Mouse (Mus musculus) lung, embryonic 16.5 days (tissue): ENCODE results near the gene Ncan. TPM values are rescaled to one million over a fixed set of nuclear protein-coding genes. Genes with fewer than 3 reads are reported as not detected.
"Not testable (repeated sequence)": the region's sequence is repeated elsewhere in the genome, so short reads cannot be mapped to it uniquely, and the experiment has no call there.

ENCODE experiments used
- ATAC-seq: fragments of 200-750 bp; cut with Nextera tagmentation; 2 replicates; pipeline ENCODE4 v1.8.0; 2017; ENCODE audit warnings: low read depth, mild to moderate bottlenecking, moderate library complexity
- H3K27ac ChIP-seq: fragments of 300-500 bp; sonication (generic); 2 replicates; pipeline ENCODE4 v1.5.1; 2014; ENCODE audit warnings: mild to moderate bottlenecking, control low read depth, low read length
- H3K27me3 ChIP-seq: fragments of 300-500 bp; sonication (generic); 2 replicates; pipeline ENCODE4 v1.6.1; 2014; ENCODE audit warnings: low read depth, low read length, mixed read lengths; ENCODE audit not compliant: control insufficient read depth, insufficient read depth
- H3K36me3 ChIP-seq: fragments of 300-500 bp; sonication (generic); 2 replicates; pipeline ENCODE4 v1.6.1; 2014; ENCODE audit warnings: low read length; ENCODE audit not compliant: control insufficient read depth, insufficient read depth
- H3K4me1 ChIP-seq: fragments of 300-500 bp; sonication (generic); replicated peaks from 2 replicates; pipeline ENCODE4 v1.6.1; 2014; ENCODE audit warnings: low read length, mixed read lengths; ENCODE audit not compliant: control insufficient read depth, insufficient read depth
- H3K4me2 ChIP-seq: fragments of 300-500 bp; sonication (generic); 2 replicates; pipeline ENCODE4 v1.6.1; 2014; ENCODE audit warnings: low read depth, low read length, control low read depth
- H3K4me3 ChIP-seq: fragments of 300-500 bp; sonication (generic); 2 replicates; pipeline ENCODE4 v1.5.1; 2014; ENCODE audit warnings: mild to moderate bottlenecking, low read length, control low read depth
- H3K9ac ChIP-seq: fragments of 300-500 bp; sonication (generic); 2 replicates; pipeline ENCODE4 v1.6.1; 2014; ENCODE audit warnings: low read length, control low read depth
- H3K9me3 ChIP-seq: fragments of 300-500 bp; sonication (generic); 2 replicates; pipeline ENCODE4 v1.6.1; 2016; ENCODE audit warnings: low read length; ENCODE audit not compliant: control insufficient read depth
- WGBS: fragments of 180-500 bp; shearing (Covaris S2); extraction: QIAGEN DNeasy Blood & Tissue Kit; methylation state at CpG from one replicate; pipeline ENCODE4 v1.1.7; 2014; 5-methylcytosine and 5-hydroxymethylcytosine counted together
- microRNA-seq: library from miRNA; unstranded; fragments of <30 nt; microRNA quantifications from one replicate; pipeline ENCODE4, GENCODE M21; 2016
- polyA plus RNA-seq: library from polyadenylated mRNA; unstranded; fragments of >200 nt; fragmentation: Nextera tagmentation; extraction: Ambion mirVana; gene quantifications from 2 replicates; pipeline ENCODE4 v1.2.1, GENCODE M21; 2015

Gene Ncan
- polyA plus RNA-seq, 1 experiment from 2014 or later: 0.21 TPM

- peak overlapping the region; percentile 38; the same call in 1 of the 2 replicates for H3K4me3 ChIP-seq
Measured at GRCm38 (mm10) chr8:70073120-70073519, 47.6 kb downstream of the Ncan start.

GRCm38 (mm10) chr8:70072441-70073069, 48.1 kb downstream of the Ncan start, which contains the start of gene Tm6sf2:
Tm6sf2 (plus strand) TSS chr8:70072924.
- peak within 1 kb of the TSS; percentile 43; the same call in 1 of the 2 replicates for H3K9ac ChIP-seq

More at GRCm38 (mm10) chr8:70073120-70073519, 47.6 kb downstream of the Ncan start:
- H3K9ac ChIP-seq: peak overlapping the region; percentile 43; the same call in 1 of the 2 replicates
- WGBS: 61% methylated on average over 8 of the region's 8 CpGs
- no peaks in the 10 kb centered on the region for H3K27me3 ChIP-seq
- H3K4me1 ChIP-seq: peaks cover 9% of the 10 kb centered on the region
- ATAC-seq: no peak
- H3K27ac ChIP-seq: no peak overlapping the region
- H3K4me2 ChIP-seq: peak overlapping the region; percentile 63
- no peaks in the 10 kb centered on the region for H3K9me3 ChIP-seq
- peaks cover 19% of the 10 kb centered on the region for H3K36me3 ChIP-seq

DNA sequence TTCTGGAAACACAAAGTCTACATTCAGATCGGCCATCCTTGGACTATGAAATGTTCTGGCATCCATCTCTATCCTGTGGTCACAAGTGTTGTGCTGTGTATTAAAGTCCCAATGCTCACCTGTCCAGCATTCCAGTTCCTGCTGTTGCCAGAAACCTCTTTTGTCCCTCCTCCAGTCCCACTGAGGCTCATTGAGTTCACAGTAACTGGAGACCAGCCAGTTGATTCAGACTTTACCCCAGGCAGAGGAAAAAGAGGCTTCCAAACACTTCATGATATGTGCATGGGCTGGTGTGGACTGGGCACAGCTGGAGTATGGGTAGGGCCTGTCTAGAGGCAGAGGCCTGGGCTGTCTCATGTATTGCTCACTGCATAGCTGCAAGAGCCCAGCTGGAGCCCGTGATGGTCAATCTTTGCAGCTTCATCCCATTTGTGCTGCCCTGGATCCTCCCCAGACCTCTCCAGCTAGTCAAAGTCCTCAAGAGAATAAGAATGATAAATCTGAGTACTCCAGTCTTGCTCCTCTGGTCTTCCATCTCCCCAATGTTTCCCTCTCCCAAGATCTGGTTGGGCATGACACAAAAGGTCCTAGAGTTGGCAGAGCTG, 48.7 kb downstream of the Ncan start:
- peak; percentile 59 for ATAC-seq
- no peak overlapping the region for H3K4me3 ChIP-seq
- WGBS: 75% methylated on average over 2 of the region's 2 CpGs
- no peak overlapping the region for H3K9ac ChIP-seq
- peak overlapping the region; percentile 39 for H3K27ac ChIP-seq
- no peaks in the 10 kb centered on the region for H3K9me3 ChIP-seq
- H3K36me3 ChIP-seq: peaks cover 27% of the 10 kb centered on the region
- peaks cover 9% of the 10 kb centered on the region for H3K4me1 ChIP-seq
- H3K4me2 ChIP-seq: peak overlapping the region; percentile 63; the same call in 1 of the 2 replicates
- H3K27me3 ChIP-seq: no peaks in the 10 kb centered on the region

More at GRCm38 (mm10) chr8:70072441-70073069, 48.1 kb downstream of the Ncan start, which contains the start of gene Tm6sf2:
- Histone ChIP-seq H3K4me2 (peak within 1 kb of the TSS; percentile 63), H3K27me3 (no peaks in the 10 kb centered on the region), H3K4me1 (peaks cover 9% of the 10 kb centered on the region), H3K27ac (peak within 1 kb of the TSS; percentile 39), H3K9me3 (no peaks in the 10 kb centered on the region), H3K4me3 (peak within 1 kb of the TSS; percentile 38), H3K36me3 (peaks cover 21% of the 10 kb centered on the region)
- ATAC-seq: peak; percentile 83
- WGBS: 11% methylated on average over 21 of the region's 27 CpGs

GRCm38 (mm10) chr8:70057721-70058120, 63.0 kb downstream of the Ncan start:
- Histone ChIP-seq H3K4me3 (no peak overlapping the region), H3K9ac (no peak overlapping the region), H3K9me3 (no peaks in the 10 kb centered on the region), H3K36me3 (peaks cover 44% of the 10 kb centered on the region), H3K27me3 (no peaks in the 10 kb centered on the region), H3K27ac (no peak overlapping the region), H3K4me2 (no peak overlapping the region), H3K4me1 (no peaks in the 10 kb centered on the region)
- ATAC-seq: no peak
- 81% methylated on average over 1 of the region's 1 CpGs for WGBS

DNA sequence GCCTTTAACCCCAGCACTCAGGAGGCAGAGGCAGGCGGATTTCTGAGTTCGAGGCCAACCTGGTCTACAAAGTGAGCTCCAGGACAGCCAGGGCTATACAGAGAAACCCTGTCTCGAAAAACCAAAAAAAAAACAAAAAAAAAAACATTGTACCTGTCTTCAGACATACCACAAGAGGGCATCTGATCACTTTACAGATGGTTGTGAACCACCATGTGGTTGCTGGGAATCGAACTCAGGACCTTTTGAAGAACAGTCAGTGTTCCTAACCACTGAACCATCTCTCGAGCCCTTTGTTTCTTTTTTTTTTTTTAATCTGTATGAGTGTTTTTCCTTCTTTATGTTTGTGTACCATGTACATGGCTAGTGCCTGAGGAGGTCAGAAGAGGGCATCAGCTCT, 70.2 kb downstream of the Ncan start:
- not testable (repeated sequence) for H3K4me1 ChIP-seq, H3K4me2 ChIP-seq, H3K9ac ChIP-seq, H3K27me3 ChIP-seq, H3K9me3 ChIP-seq, H3K4me3 ChIP-seq, ATAC-seq, H3K27ac ChIP-seq
- 93% methylated on average over 5 of the region's 5 CpGs for WGBS
- peaks cover 40% of the 10 kb centered on the region for H3K36me3 ChIP-seq

DNA sequence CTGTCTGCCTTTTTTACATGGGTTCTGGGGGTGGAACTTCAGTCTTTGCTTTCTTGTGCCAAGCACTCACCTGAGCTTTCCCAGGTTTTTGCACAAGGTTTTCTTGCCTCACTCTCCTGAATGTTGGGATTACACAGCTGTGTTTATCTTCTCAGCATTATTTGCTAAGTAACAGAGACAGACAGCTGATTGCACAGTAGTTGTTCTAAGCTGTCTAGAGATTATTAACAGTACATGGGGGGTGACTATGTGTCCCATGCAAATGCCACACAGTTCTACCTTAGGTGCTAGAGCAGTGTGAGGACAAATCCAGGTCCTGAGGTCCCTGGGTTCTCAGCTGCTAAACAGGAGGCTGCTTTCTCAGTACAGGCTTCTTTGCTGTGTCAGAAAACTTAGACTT, 71.0 kb downstream of the Ncan start:
- no peak for ATAC-seq
- H3K4me3 ChIP-seq: no peak overlapping the region

GRCm38 (mm10) chr8:70043996-70044395, 76.7 kb downstream of the Ncan start:
- H3K36me3 ChIP-seq: peaks cover 2% of the 10 kb centered on the region; the same call in 1 of the 2 replicates
- no peak overlapping the region for H3K4me2 ChIP-seq
- no peaks in the 10 kb centered on the region for H3K27me3 ChIP-seq
- peaks cover 10% of the 10 kb centered on the region for H3K4me1 ChIP-seq
- H3K9me3 ChIP-seq: no peaks in the 10 kb centered on the region
- no peak overlapping the region for H3K9ac ChIP-seq
- H3K27ac ChIP-seq: no peak overlapping the region
- no peak overlapping the region for H3K4me3 ChIP-seq
- no peak for ATAC-seq
- WGBS: 86% methylated on average over 5 of the region's 5 CpGs

More for the DNA sequence above, 71.0 kb downstream of the Ncan start:
- no peaks in the 10 kb centered on the region for H3K9me3 ChIP-seq
- H3K27ac ChIP-seq: no peak overlapping the region
- no peaks in the 10 kb centered on the region; the same call in 1 of the 2 replicates for H3K4me1 ChIP-seq
- no peak overlapping the region for H3K9ac ChIP-seq
- H3K27me3 ChIP-seq: no peaks in the 10 kb centered on the region
- peaks cover 33% of the 10 kb centered on the region for H3K36me3 ChIP-seq
- no peak overlapping the region for H3K4me2 ChIP-seq

Small RNA genes within 50 kb of the gene (microRNA-seq; reads per million reads assigned to microRNA genes)
- not detected for gene Mir7066

Other genes with a start within 250 kb of the Ncan start
- 0.26 and 0.30 TPM in 2 replicates for gene Cilp2, start 233.2 kb downstream of the Ncan start, polyA plus RNA-seq
- 2.0 and 2.7 TPM in 2 replicates for gene Tssk6, start 218.7 kb downstream of the Ncan start, polyA plus RNA-seq
- gene Ndufa13, start 218.3 kb downstream of the Ncan start, polyA plus RNA-seq: 176 and 179 TPM in 2 replicates
- 4.0 and 4.1 TPM in 2 replicates for gene Yjefn3, start 218.2 kb downstream of the Ncan start, polyA plus RNA-seq
- 41.6 and 42.1 TPM in 2 replicates for gene Gatad2a, start 124.5 kb downstream of the Ncan start, polyA plus RNA-seq
- 54.0 and 55.1 TPM in 2 replicates for gene Mau2, start 78.1 kb downstream of the Ncan start, polyA plus RNA-seq
- gene Sugp1, start 78.1 kb downstream of the Ncan start, polyA plus RNA-seq: 43.1 and 44.1 TPM in 2 replicates
- 0.94 and 1.2 TPM in 2 replicates for gene Tm6sf2, start 47.9 kb downstream of the Ncan start, polyA plus RNA-seq
- 0.06 TPM in 1 of 2 replicates, not detected in the other for gene Hapln4, start 37.4 kb downstream of the Ncan start, polyA plus RNA-seq
- 29.6 and 31.1 TPM in 2 replicates for gene Nr2c2ap, start 10.5 kb upstream of the Ncan start, polyA plus RNA-seq
- gene Rfxank, start 18.3 kb upstream of the Ncan start, polyA plus RNA-seq: 21.1 and 21.2 TPM in 2 replicates
- 53.0 and 56.6 TPM in 2 replicates for gene Borcs8, start 18.6 kb upstream of the Ncan start, polyA plus RNA-seq
- gene Mef2b, start 18.8 kb upstream of the Ncan start, polyA plus RNA-seq: 0.29 and 0.38 TPM in 2 replicates
- gene Tmem161a, start 51.5 kb upstream of the Ncan start, polyA plus RNA-seq: 68.8 and 69.9 TPM in 2 replicates
- gene Slc25a42, start 91.4 kb upstream of the Ncan start, polyA plus RNA-seq: 5.1 and 5.2 TPM in 2 replicates
- 29.9 and 30.9 TPM in 2 replicates for gene Sugp2, start 113.4 kb upstream of the Ncan start, polyA plus RNA-seq
- gene Armc6, start 113.6 kb upstream of the Ncan start, polyA plus RNA-seq: 22.4 and 24.5 TPM in 2 replicates
- gene Homer3, start 162.0 kb upstream of the Ncan start, polyA plus RNA-seq: 60.0 and 66.8 TPM in 2 replicates
- gene Ddx49, start 181.6 kb upstream of the Ncan start, polyA plus RNA-seq: 39.6 and 44.8 TPM in 2 replicates
- 325 and 349 TPM in 2 replicates for gene Cope, start 181.6 kb upstream of the Ncan start, polyA plus RNA-seq
- gene Cers1, start 194.9 kb upstream of the Ncan start, polyA plus RNA-seq: 2.4 and 3.0 TPM in 2 replicates
- 0.40 and 1.4 TPM in 2 replicates for gene Gdf1, start 208.9 kb upstream of the Ncan start, polyA plus RNA-seq
- 8.7 and 10.5 TPM in 2 replicates for gene Upf1, start 232.4 kb upstream of the Ncan start, polyA plus RNA-seq